Mouse (Mus musculus): ENCODE measurements around the gene Pkd1l2.

The Pkd1l2 gene

GRCm38 (mm10) chr8:117082399-117082872 lies at the start of gene Pkd1l2:
Gene Pkd1l2 (minus strand): TSS chr8:117082449.
- DNase-seq (ENCODE audit: low read depth in 2 of 2, low spot score in 2 of 2): no peak

GRCm38 (mm10) chr8:117127063-117127462 lies 44.8 kb upstream of the Pkd1l2 start:
- DNase-seq (ENCODE audit: low read depth in 2 of 2, low spot score in 2 of 2): no peak

GRCm38 (mm10) chr8:117126411-117126810 lies 44.2 kb upstream of the Pkd1l2 start:
- no peak for DNase-seq (ENCODE audit: low read depth in 2 of 2, low spot score in 2 of 2)

- DNase-seq (ENCODE audit: low read depth in 2 of 2, low spot score in 2 of 2): no peak
Measured at GRCm38 (mm10) chr8:117125854-117126253, 43.6 kb upstream of the Pkd1l2 start.

GRCm38 (mm10) chr8:117123850-117124633 lies 41.8 kb upstream of the Pkd1l2 start:
- DNase-seq (ENCODE audit: low read depth in 2 of 2, low spot score in 2 of 2): no peak

- no peak for DNase-seq (ENCODE audit: low read depth in 2 of 2, low spot score in 2 of 2)
Measured at GRCm38 (mm10) chr8:117121277-117121676, 39.0 kb upstream of the Pkd1l2 start.

- DNase-seq (ENCODE audit: low read depth in 2 of 2, low spot score in 2 of 2): no peak
Measured at GRCm38 (mm10) chr8:117118409-117118808, 36.2 kb upstream of the Pkd1l2 start.

- DNase-seq (ENCODE audit: low read depth in 2 of 2, low spot score in 2 of 2): no peak
Measured at GRCm38 (mm10) chr8:117116534-117116933, 34.3 kb upstream of the Pkd1l2 start.

GRCm38 (mm10) chr8:117115676-117116446 lies 33.6 kb upstream of the Pkd1l2 start:
- no peak for DNase-seq (ENCODE audit: low read depth in 2 of 2, low spot score in 2 of 2)

- no peak for DNase-seq (ENCODE audit: low read depth in 2 of 2, low spot score in 2 of 2)
Measured at GRCm38 (mm10) chr8:117115094-117115493, 32.8 kb upstream of the Pkd1l2 start.

- DNase-seq (ENCODE audit: low read depth in 2 of 2, low spot score in 2 of 2): no peak
Measured at GRCm38 (mm10) chr8:117112261-117112660, 30.0 kb upstream of the Pkd1l2 start.

GRCm38 (mm10) chr8:117111641-117112040 lies 29.4 kb upstream of the Pkd1l2 start:
- DNase-seq (ENCODE audit: low read depth in 2 of 2, low spot score in 2 of 2): no peak

GRCm38 (mm10) chr8:117109801-117110390 lies 27.6 kb upstream of the Pkd1l2 start:
- peak in 1 of 2 experiments; percentile 23 for DNase-seq (ENCODE audit: low read depth in 2 of 2, low spot score in 2 of 2)

GRCm38 (mm10) chr8:117109018-117109711 lies 26.9 kb upstream of the Pkd1l2 start:
- peak; percentile 26 to 32 for DNase-seq (ENCODE audit: low read depth in 2 of 2, low spot score in 2 of 2)

- peak; percentile 63 to 73 for DNase-seq (ENCODE audit: low read depth in 2 of 2, low spot score in 2 of 2)
Measured at GRCm38 (mm10) chr8:117107533-117107932, 25.3 kb upstream of the Pkd1l2 start.

- no peak for DNase-seq (ENCODE audit: low read depth in 2 of 2, low spot score in 2 of 2)
Measured at GRCm38 (mm10) chr8:117097564-117098191, 15.4 kb upstream of the Pkd1l2 start.

- no peak for DNase-seq (ENCODE audit: low read depth in 2 of 2, low spot score in 2 of 2)
Measured at GRCm38 (mm10) chr8:117097051-117097563, 14.9 kb upstream of the Pkd1l2 start.

- DNase-seq (ENCODE audit: low read depth in 2 of 2, low spot score in 2 of 2): no peak
Measured at GRCm38 (mm10) chr8:117095647-117096046, 13.4 kb upstream of the Pkd1l2 start, which contains the start of gene Bco1. Gene Bco1 (plus strand): TSS chr8:117095854.

GRCm38 (mm10) chr8:117094053-117094452 lies 11.8 kb upstream of the Pkd1l2 start:
- no peak for DNase-seq (ENCODE audit: low read depth in 2 of 2, low spot score in 2 of 2)

GRCm38 (mm10) chr8:117089802-117090201 lies 7.6 kb upstream of the Pkd1l2 start:
- no peak for DNase-seq (ENCODE audit: low read depth in 2 of 2, low spot score in 2 of 2)

Measured in CD8-positive naive resting alpha-beta T cell, adult 2 months (primary cell).